Mouse (Mus musculus): Measurements from ENCODE around the gene Vmn1r228. TPM values are rescaled to one million over a fixed set of nuclear protein-coding genes. Genes with fewer than 3 reads are reported as not detected.

Vmn1r228 gene
- total RNA-seq (2017): not detected in 2 replicates

GRCm38 (mm10) chr17:20786057-20786456, at the start of gene Vmn1r228:
Gene Vmn1r228 (minus strand): TSS chr17:20786157.
- no peak for ATAC-seq (replicated peaks; ENCODE audit: low read depth, poor library complexity, severe bottlenecking)

GRCm38 (mm10) chr17:20811255-20811654, 25.3 kb upstream of the Vmn1r228 start, which contains the start of gene Vmn1r229:
Gene Vmn1r229 (plus strand): TSS chr17:20811555.
- no peak for ATAC-seq (replicated peaks; ENCODE audit: low read depth, poor library complexity, severe bottlenecking)

- no peak for ATAC-seq (replicated peaks; ENCODE audit: low read depth, poor library complexity, severe bottlenecking)
Observed at GRCm38 (mm10) chr17:20729543-20729942, 56.4 kb downstream of the Vmn1r228 start, which contains the start of gene Vmn1r227. Gene Vmn1r227 (plus strand): TSS chr17:20729843.

Other genes starting within 250 kb of the Vmn1r228 start
- gene Vmn2r109, start 221.4 kb downstream of the Vmn1r228 start, total RNA-seq (2017): not detected in 2 replicates
- gene Vmn2r110, start 189.7 kb downstream of the Vmn1r228 start, total RNA-seq (2017): 0.09 TPM in 1 of 2 replicates, not detected in the other
- not detected in 2 replicates for gene Fpr-rs3, start 161.3 kb downstream of the Vmn1r228 start, total RNA-seq (2017)
- gene Vmn1r226, start 103.3 kb downstream of the Vmn1r228 start, total RNA-seq (2017): not detected in 2 replicates
- not detected in 2 replicates for gene Vmn1r227, start 56.3 kb downstream of the Vmn1r228 start, total RNA-seq (2017)
- not detected in 2 replicates for gene Vmn1r229, start 25.4 kb upstream of the Vmn1r228 start, total RNA-seq (2017)
- not detected in 2 replicates for gene Vmn1r230, start 54.3 kb upstream of the Vmn1r228 start, total RNA-seq (2017)
- gene Vmn1r231, start 118.9 kb upstream of the Vmn1r228 start, total RNA-seq (2017): not detected in 2 replicates
- not detected in 2 replicates for gene Vmn1r232, start 133.6 kb upstream of the Vmn1r228 start, total RNA-seq (2017)
- 210 and 229 TPM in 2 replicates for gene Ppp2r1a, start 159.2 kb upstream of the Vmn1r228 start, total RNA-seq (2017)
- not detected in 2 replicates for gene Vmn1r233, start 210.3 kb upstream of the Vmn1r228 start, total RNA-seq (2017)
- 26.6 and 31.7 TPM in 2 replicates for gene Zfp160, start 222.7 kb upstream of the Vmn1r228 start, total RNA-seq (2017)